Mouse (Mus musculus): Measurements from ENCODE around the gene Spata17.

GRCm38 (mm10) chr1:187092546-187092945, 122.7 kb downstream of the Spata17 start:
- TF ChIP-seq POLR2A (IDR thresholded peaks at IDR 0.05; ENCODE audit: control insufficient read depth, low read depth, low read length), result no peak
- TF ChIP-seq CTCF (IDR thresholded peaks at IDR 0.05; ENCODE audit: control insufficient read depth, insufficient read depth, insufficient replicate concordance, low read depth, low read length), result no peak

Measured in testis, adult 2 months (tissue).